Mouse (Mus musculus): ENCODE results near the gene Kprp. TPM values are rescaled to one million over a fixed set of nuclear protein-coding genes. Genes with fewer than 3 reads are reported as not detected.
"Not testable (repeated sequence)": the region's sequence is repeated elsewhere in the genome, so short reads cannot be mapped to it uniquely, and the experiment has no call there.

The Kprp gene
- total RNA-seq (2021), result not detected
- long read RNA-seq, experiment 1, result 0 reads
- long read RNA-seq, experiment 2, result 0 reads

- no peak within 1 kb of the TSS for H3K27ac ChIP-seq
- TF ChIP-seq CTCF (IDR thresholded peaks at IDR 0.05), result no peak
- DNase-seq (ENCODE audit: extremely low spot score in 1 of 2, low spot score in 2 of 2), result no peak
- H3K4me3 ChIP-seq, result no peak within 1 kb of the TSS
- intact Hi-C loops (cut with DNase I), result no loop called here
These were observed at the start of gene Kprp for GRCm38 (mm10) chr3:92827108-92827507. Kprp (minus strand) TSS chr3:92827247.

GRCm38 (mm10) chr3:92874180-92874579 lies 47.1 kb upstream of the Kprp start:
- peak in 1 of 2 experiments; percentile 14 for DNase-seq (ENCODE audit: extremely low spot score in 1 of 2, low spot score in 2 of 2)
- no peak overlapping the region for H3K4me3 ChIP-seq
- H3K27ac ChIP-seq, result no peak overlapping the region
- intact Hi-C loops (cut with DNase I), result no loop called here
- no peak for TF ChIP-seq CTCF (IDR thresholded peaks at IDR 0.05)

DNA sequence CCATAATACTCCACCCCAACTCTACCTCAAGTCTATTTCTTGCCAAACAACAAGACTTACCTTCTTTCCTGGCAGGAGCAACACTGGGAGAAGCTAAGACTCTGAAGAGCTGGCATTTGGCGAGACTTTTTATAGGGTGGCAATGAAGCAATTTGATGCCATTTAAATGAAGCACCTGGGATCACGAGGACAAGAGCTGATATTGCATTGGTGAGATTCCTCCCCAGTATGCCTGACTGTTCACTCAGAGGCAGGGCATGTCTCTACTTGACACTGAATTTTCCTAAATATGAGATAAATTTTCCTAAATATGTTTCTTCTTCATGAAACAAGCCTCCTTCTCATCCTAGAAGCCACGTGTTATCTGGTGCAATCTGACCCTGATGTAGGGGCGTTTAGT lies 43.1 kb upstream of the Kprp start, which contains the start of gene 2310050C09Rik:
2310050C09Rik (minus strand) TSS at position 101 of the 400 bp plus-strand sequence.
- Histone ChIP-seq H3K27ac (no peak within 1 kb of the TSS), H3K4me3 (no peak within 1 kb of the TSS)
- DNase-seq (ENCODE audit: extremely low spot score in 1 of 2, low spot score in 2 of 2), result no peak
- TF ChIP-seq CTCF (IDR thresholded peaks at IDR 0.05), result no peak
- intact Hi-C loops (cut with DNase I), result no loop called here

DNA sequence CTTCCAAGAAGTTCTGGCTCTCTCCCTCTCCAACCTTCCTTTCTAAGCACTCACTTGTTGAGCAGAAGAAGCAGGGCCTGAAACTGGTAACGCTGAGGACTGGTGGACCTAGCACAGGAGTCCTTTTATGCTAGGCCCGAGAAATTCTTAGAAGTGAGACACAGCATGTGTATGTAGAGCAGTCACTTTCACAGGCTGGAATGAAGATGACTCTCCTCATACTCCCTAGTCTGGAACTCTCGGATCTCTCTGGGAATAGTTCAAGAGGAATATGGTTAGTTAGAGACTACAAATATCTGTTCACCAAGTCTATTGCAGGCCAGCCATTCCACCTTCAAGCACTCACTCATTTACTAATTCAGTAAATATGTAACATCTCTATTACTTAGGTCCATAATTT lies 24.1 kb upstream of the Kprp start, which contains the start of gene Lce1l:
Lce1l (minus strand) TSS at position 101 of the 400 bp plus-strand sequence.
- intact Hi-C loops (cut with DNase I), result no loop called here

DNA sequence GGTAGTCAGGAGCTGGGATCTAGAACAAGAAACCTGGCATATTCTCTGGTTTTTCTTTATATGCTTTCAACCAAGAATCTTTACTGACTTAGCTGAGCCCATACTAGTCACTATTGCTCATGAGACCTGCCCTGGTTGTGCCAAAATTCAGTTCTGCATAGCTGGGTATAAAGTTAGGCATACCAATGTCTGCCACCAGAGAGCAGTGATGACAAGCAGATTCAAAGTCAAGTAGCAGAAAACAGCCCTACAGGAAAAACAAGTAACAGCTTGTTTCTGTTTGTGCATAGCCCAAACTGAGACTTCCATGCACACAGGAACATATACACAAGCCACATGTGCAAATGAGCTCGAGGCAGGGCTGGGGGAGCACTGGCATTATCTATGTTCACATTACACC lies 1.2 kb downstream of the Kprp start:
- Histone ChIP-seq H3K27ac (no peak overlapping the region), H3K4me3 (no peak overlapping the region)
- DNase-seq (ENCODE audit: extremely low spot score in 1 of 2, low spot score in 2 of 2), result no peak
- peak; percentile 23 for TF ChIP-seq CTCF (IDR thresholded peaks at IDR 0.05)
- intact Hi-C loops (cut with DNase I), result loop anchor here (2.0 kb wide), 1 partner anchor 77 kb away; no protein-coding TSS in a partner anchor

More for the DNA sequence above, 24.1 kb upstream of the Kprp start, which contains the start of gene Lce1l:
- DNase-seq (ENCODE audit: extremely low spot score in 1 of 2, low spot score in 2 of 2), result no peak
- TF ChIP-seq CTCF (IDR thresholded peaks at IDR 0.05), result no peak
- no peak within 1 kb of the TSS for H3K27ac ChIP-seq
- H3K4me3 ChIP-seq, result no peak within 1 kb of the TSS

GRCm38 (mm10) chr3:92816036-92816435 lies 11.0 kb downstream of the Kprp start:
- H3K4me3 ChIP-seq; intact Hi-C loops (cut with DNase I); H3K27ac ChIP-seq; DNase-seq (ENCODE audit: extremely low spot score in 1 of 2, low spot score in 2 of 2): not testable (repeated sequence)

- no peak for DNase-seq (ENCODE audit: extremely low spot score in 1 of 2, low spot score in 2 of 2)
- intact Hi-C loops (cut with DNase I), result no loop called here
- TF ChIP-seq CTCF (IDR thresholded peaks at IDR 0.05), result no peak
- Histone ChIP-seq H3K27ac (no peak overlapping the region), H3K4me3 (no peak overlapping the region)
These were observed 11.5 kb downstream of the Kprp start for GRCm38 (mm10) chr3:92815581-92815980.

GRCm38 (mm10) chr3:92807791-92808190 lies 19.3 kb downstream of the Kprp start, which contains the start of gene Lce1k:
Lce1k (minus strand) TSS chr3:92807891.
- no peak within 1 kb of the TSS for H3K4me3 ChIP-seq
- no peak within 1 kb of the TSS for H3K27ac ChIP-seq
- intact Hi-C loops (cut with DNase I), result no loop called here
- no peak for TF ChIP-seq CTCF (IDR thresholded peaks at IDR 0.05)
- no peak for DNase-seq (ENCODE audit: extremely low spot score in 1 of 2, low spot score in 2 of 2)

DNA sequence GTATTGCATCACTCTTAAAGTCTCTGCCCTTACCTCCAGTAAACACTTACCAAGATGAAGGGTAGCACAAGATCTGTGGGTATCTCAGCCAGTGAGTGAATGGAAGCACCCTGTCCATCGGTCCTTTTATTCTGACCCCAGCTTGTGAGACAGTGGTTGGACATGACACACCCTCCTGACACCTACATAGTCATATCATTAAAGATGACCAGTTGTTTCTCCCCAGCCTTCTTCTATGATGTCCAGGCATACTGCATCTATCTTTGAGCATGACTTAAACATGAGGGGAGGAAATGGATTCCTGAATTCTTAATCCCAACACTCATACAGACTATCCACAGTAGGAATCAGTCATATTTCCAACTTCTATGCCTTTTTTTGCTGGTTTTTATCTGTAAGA lies 36.6 kb downstream of the Kprp start, which contains the start of gene Lce1j:
Lce1j (minus strand) TSS at position 101 of the 400 bp plus-strand sequence.
- H3K27ac ChIP-seq, result no peak within 1 kb of the TSS
- no peak for DNase-seq (ENCODE audit: extremely low spot score in 1 of 2, low spot score in 2 of 2)
- no peak within 1 kb of the TSS for H3K4me3 ChIP-seq
- no peak for TF ChIP-seq CTCF (IDR thresholded peaks at IDR 0.05)
- intact Hi-C loops (cut with DNase I), result no loop called here

DNA sequence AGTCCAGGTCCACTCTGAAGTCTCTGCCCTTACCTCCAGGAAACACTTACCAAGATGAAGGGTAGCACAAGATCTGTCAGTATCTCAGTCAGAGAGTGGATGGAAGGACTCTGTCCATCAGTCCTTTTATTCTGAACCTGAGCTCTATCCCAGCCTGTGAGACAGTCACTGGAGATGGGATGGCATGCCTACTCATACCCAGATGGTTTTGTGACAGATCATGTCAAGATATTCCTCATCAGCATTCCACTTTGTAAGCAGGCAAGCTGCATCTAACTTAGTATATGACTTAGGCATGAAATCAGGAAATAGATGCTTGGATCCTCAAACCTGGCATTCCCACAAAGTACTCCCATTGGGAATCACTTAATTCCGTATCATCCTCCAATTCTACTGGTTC lies 48.2 kb downstream of the Kprp start, which contains the start of gene Lce1i:
Lce1i (minus strand) TSS at position 101 of the 400 bp plus-strand sequence.
- DNase-seq (ENCODE audit: extremely low spot score in 1 of 2, low spot score in 2 of 2), result no peak
- H3K4me3 ChIP-seq, result no peak within 1 kb of the TSS
- intact Hi-C loops (cut with DNase I), result no loop called here
- no peak within 1 kb of the TSS for H3K27ac ChIP-seq
- no peak for TF ChIP-seq CTCF (IDR thresholded peaks at IDR 0.05)

Other genes starting within 250 kb of the Kprp start
- not detected for gene Smcp, start 238.2 kb downstream of the Kprp start, total RNA-seq (2021)
- gene 2210017I01Rik, start 219.8 kb downstream of the Kprp start, total RNA-seq (2021), result not detected
- not detected for gene Lce6a, start 205.6 kb downstream of the Kprp start, total RNA-seq (2021)
- not detected for gene Lce1a1, start 178.9 kb downstream of the Kprp start, total RNA-seq (2021)
- gene Lce1b, start 170.3 kb downstream of the Kprp start, total RNA-seq (2021), result not detected
- gene Lce1a2, start 156.9 kb downstream of the Kprp start, total RNA-seq (2021), result not detected
- not detected for gene Lce1c, start 148.0 kb downstream of the Kprp start, total RNA-seq (2021)
- not detected for gene Lce1d, start 140.0 kb downstream of the Kprp start, total RNA-seq (2021)
- gene Lce1e, start 118.2 kb downstream of the Kprp start, total RNA-seq (2021), result not detected
- gene Lce1f, start 106.9 kb downstream of the Kprp start, total RNA-seq (2021), result not detected
- gene Gm38119, start 88.2 kb downstream of the Kprp start, total RNA-seq (2021), result not detected
- not detected for gene Lce1g, start 74.9 kb downstream of the Kprp start, total RNA-seq (2021)
- not detected for gene Lce1h, start 62.2 kb downstream of the Kprp start, total RNA-seq (2021)
- not detected for gene Lce1i, start 48.3 kb downstream of the Kprp start, total RNA-seq (2021)
- gene Lce1j, start 36.7 kb downstream of the Kprp start, total RNA-seq (2021), result not detected
- not detected for gene Lce1k, start 19.4 kb downstream of the Kprp start, total RNA-seq (2021)
- gene Lce1l, start 24.0 kb upstream of the Kprp start, total RNA-seq (2021), result not detected
- gene 2310050C09Rik, start 43.0 kb upstream of the Kprp start, total RNA-seq (2021), result not detected
- gene Lce3a, start 99.0 kb upstream of the Kprp start, total RNA-seq (2021), result not detected
- not detected for gene Lce3b, start 105.7 kb upstream of the Kprp start, total RNA-seq (2021)
- not detected for gene Lce3c, start 117.2 kb upstream of the Kprp start, total RNA-seq (2021)
- not detected for gene Lce3d, start 130.1 kb upstream of the Kprp start, total RNA-seq (2021)
- not detected for gene Lce3e, start 139.8 kb upstream of the Kprp start, total RNA-seq (2021)
- gene Lce3f, start 165.0 kb upstream of the Kprp start, total RNA-seq (2021), result not detected
- not detected for gene Crct1, start 188.4 kb upstream of the Kprp start, total RNA-seq (2021)
- gene Lce1m, start 191.8 kb upstream of the Kprp start, total RNA-seq (2021), result not detected
- not detected for gene Gm4858, start 241.6 kb upstream of the Kprp start, total RNA-seq (2021)